9 mouse cellular contexts compared by ENCODE assay signal in the genomic region with DNA sequence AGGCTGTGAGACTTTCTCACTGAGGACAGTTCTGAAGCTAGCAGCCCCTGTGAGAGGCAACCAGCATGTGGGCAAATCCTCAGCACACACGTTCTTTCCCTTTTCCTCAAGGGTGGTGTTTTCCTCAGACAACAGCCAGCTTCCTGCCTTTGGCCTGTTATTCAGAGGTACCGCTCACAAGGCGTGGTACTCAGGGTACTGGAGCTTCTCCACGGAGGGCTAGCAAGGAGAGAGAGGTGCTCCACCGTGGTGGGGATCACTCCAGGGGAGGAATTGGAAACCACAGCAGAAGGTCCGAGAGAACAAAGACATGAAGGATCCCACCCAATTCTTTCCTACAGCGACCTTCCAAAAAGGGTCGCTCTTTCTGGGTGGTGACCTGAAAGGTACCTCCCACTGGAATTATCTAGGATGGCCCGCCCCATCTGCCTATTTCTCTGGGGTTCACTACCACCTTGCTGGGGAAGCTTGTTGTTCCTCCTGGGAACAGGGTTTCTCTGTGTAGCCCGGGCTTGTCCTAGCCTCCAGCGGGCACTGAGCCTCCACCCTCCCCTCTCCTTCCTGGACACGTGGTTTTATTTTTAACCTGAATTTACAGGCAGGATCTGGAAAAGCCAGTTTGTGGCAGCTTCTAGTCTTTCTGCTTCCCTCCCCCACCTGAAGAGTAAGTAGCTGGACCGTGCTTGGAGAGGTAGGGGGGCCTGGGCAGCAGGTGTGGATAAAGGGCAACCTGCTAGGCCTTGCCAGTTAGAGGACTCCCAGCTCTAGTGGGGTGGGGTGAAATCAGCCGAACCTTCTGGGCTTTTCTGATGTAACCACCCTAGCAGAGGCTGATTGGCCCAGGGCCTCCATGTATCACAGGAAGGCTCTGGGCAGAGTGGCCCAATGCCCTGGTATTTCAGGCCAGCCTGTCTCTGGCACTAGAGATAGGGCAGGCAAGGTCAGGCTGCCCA. TPM values are rescaled to one million over a fixed set of nuclear protein-coding genes. Genes with fewer than 3 reads are reported as not detected.
A peak's percentile ranks its signal among the peaks of the same experiment; 100 is the strongest.
DNase-seq lines count a peak whose midpoint lies in the region; ATAC-seq and TF ChIP-seq lines count a peak whose summit lies in the region.
"Had no signal": no experiment of that assay in that cellular context is flagged by ENCODE, and none has a peak within 500 bp of the region (broad histone marks: within the 10 kb centered on the region; RNA-seq: fewer than 3 reads in every experiment).

No protein-coding gene starts in this region.

- H3K27ac ChIP-seq in cerebellum, adult 2 months (ENCODE audit: insufficient read depth, low read length): peak overlapping the region; percentile 77
- H3K27ac ChIP-seq: hindbrain, embryonic 15.5 days had no signal

- H3K27me3 ChIP-seq in cerebellum, adult 2 months (ENCODE audit: control insufficient read depth, insufficient read depth, low read length): no peaks in the 10 kb centered on the region
- H3K27me3 ChIP-seq: hindbrain, embryonic 15.5 days had no signal

- no peak for DNase-seq in frontal cortex, postnatal 25 days (ENCODE audit: low spot score in 2 of 2)
- peak; percentile 73 to 85 for DNase-seq in cerebellum, adult 2 months
- peak; percentile 98 for DNase-seq in heart, adult 11 months
- peak; percentile 96 for DNase-seq in kidney, adult 9 months
- DNase-seq in lung, postnatal 36 days: peak; percentile 83
- DNase-seq in right cerebral cortex, postnatal 36 days (ENCODE audit: low spot score in 2 of 2): no peak
- DNase-seq in testis, postnatal 14 days (ENCODE audit: low spot score): no peak

- no peak overlapping the region for H3K4me3 ChIP-seq in cerebellum, adult 2 months (replicated peaks; ENCODE audit: insufficient read depth, low read depth, low read length)
- H3K4me3 ChIP-seq: hindbrain, embryonic 15.5 days had no signal

- peak; percentile 84 for ATAC-seq in frontal cortex, adult (ENCODE audit: low TSS enrichment)

- peaks cover 18% of the 10 kb centered on the region for H3K4me1 ChIP-seq in cerebellum, adult 2 months (ENCODE audit: control insufficient read depth, insufficient read depth, low read length)

- TF ChIP-seq POLR2A in cerebellum, adult 2 months (IDR thresholded peaks at IDR 0.05; ENCODE audit: borderline replicate concordance, insufficient read depth, low read length): no peak

- WGBS in cerebellum, adult 2 months: 25% methylated on average over 14 of the region's 14 CpGs

- TF ChIP-seq CTCF in cerebellum, adult 2 months (IDR thresholded peaks at IDR 0.05; ENCODE audit: borderline replicate concordance, insufficient read depth, low read depth, low read length): no peak

RNA-seq across cellular contexts. Expression of a gene that starts 17.1 kb away (rescaled TPM):
- polyA plus RNA-seq in cerebellum, adult 2 months (2012; rRNA removed): 48.6 and 53.9 TPM in 2 replicates

Comparison
In these comparisons a context has a peak if more than half of its experiments do, and no peak if none do; other contexts are left out.
1. DNase-seq: peak in cerebellum, adult 2 months (2 of 2), heart, adult 11 months (single experiment), kidney, adult 9 months (single experiment) and lung, postnatal 36 days (single experiment); none in frontal cortex, postnatal 25 days (0 of 2), right cerebral cortex, postnatal 36 days (0 of 2) and testis, postnatal 14 days (single experiment).